Mouse (Mus musculus) myocyte (in vitro differentiated cells): ENCODE data around the gene Gm9936.

Experiments
- CEBPB ChIP-seq: IDR thresholded peaks from 2 replicates; pipeline ENCODE4 v1.6.1; 2011; ENCODE audit warnings: mild to moderate bottlenecking, moderate library complexity; ENCODE audit not compliant: poor library complexity, insufficient read depth, severe bottlenecking
- E2F4 ChIP-seq: IDR thresholded peaks from one replicate; pipeline ENCODE4 v1.6.1; 2011; ENCODE audit warnings: mild to moderate bottlenecking, control low read depth, moderate library complexity; ENCODE audit not compliant: insufficient read depth
- MAX ChIP-seq: IDR thresholded peaks from one replicate; pipeline ENCODE4 v1.6.1; 2011; ENCODE audit warnings: low read depth, mild to moderate bottlenecking, control low read depth
- MYOD1 ChIP-seq, 3 experiments: IDR thresholded peaks; one replicate each; pipeline ENCODE4 v1.6.1; 2011; ENCODE audit warnings: control low read depth in 2 of 3, low read depth in 2 of 3, mild to moderate bottlenecking in 2 of 3, moderate library complexity in 1 of 3; ENCODE audit not compliant: insufficient read length in 2 of 3, control insufficient read depth in 1 of 3
- MYOG ChIP-seq, 3 experiments: IDR thresholded peaks; one replicate each; pipeline ENCODE4 v1.6.1; 2011; ENCODE audit warnings: control low read depth in 2 of 3, low read depth in 2 of 3, mild to moderate bottlenecking in 2 of 3; ENCODE audit not compliant: insufficient read length in 2 of 3, control insufficient read depth in 1 of 3, insufficient read depth in 1 of 3
- POLR2A ChIP-seq: IDR thresholded peaks from one replicate; pipeline ENCODE4 v1.6.1; 2011; ENCODE audit warnings: low read depth, mild to moderate bottlenecking, control low read depth, moderate library complexity; ENCODE audit not compliant: insufficient read length
- POLR2AphosphoS2 ChIP-seq: IDR thresholded peaks from one replicate; pipeline ENCODE4 v1.6.1; 2011; ENCODE audit warnings: low read depth, control low read depth; ENCODE audit not compliant: insufficient read length
- SRF ChIP-seq: IDR thresholded peaks from one replicate; pipeline ENCODE4 v1.6.1; 2011; ENCODE audit warnings: low read depth; ENCODE audit not compliant: control insufficient read depth, insufficient read length
- TCF3 ChIP-seq: IDR thresholded peaks from one replicate; pipeline ENCODE4 v1.6.1; 2011; ENCODE audit warnings: low read depth, control low read depth; ENCODE audit not compliant: insufficient read length
- USF1 ChIP-seq: IDR thresholded peaks from one replicate; pipeline ENCODE4 v1.6.1; 2011; ENCODE audit warnings: low read depth, mild to moderate bottlenecking, control low read depth, moderate library complexity

- TF ChIP-seq MYOD1 (IDR thresholded peaks at IDR 0.05; ENCODE audit: control insufficient read depth in 1 of 3, insufficient read length in 2 of 3, low read depth in 2 of 3) (no peak), MAX (no peak), POLR2AphosphoS2 (no peak), POLR2A (no peak), E2F4 (no peak), USF1 (no peak), MYOG (IDR thresholded peaks at IDR 0.05; ENCODE audit: control insufficient read depth in 1 of 3, insufficient read depth in 1 of 3, insufficient read length in 2 of 3, low read depth in 2 of 3) (no peak), TCF3 (no peak), SRF (no peak), CEBPB (no peak)
These were observed 6.8 kb downstream of the Gm9936 start for GRCm38 (mm10) chr5:114851565-114852236.
